Mouse (Mus musculus) ES-Bruce4 (cell line): ENCODE data around the gene Thra. TPM values are rescaled to one million over a fixed set of nuclear protein-coding genes. Genes with fewer than 3 reads are reported as not detected.
A peak's percentile ranks its signal among the peaks of the same experiment; 100 is the strongest.

Source experiments
- H3K27ac ChIP-seq: 2 replicates; pipeline ENCODE4 v1.5.1; 2012; ENCODE audit warnings: low read length, inconsistent platforms; ENCODE audit not compliant: insufficient read depth
- H3K27me3 ChIP-seq: 2 replicates; pipeline ENCODE4 v1.6.1; 2012; ENCODE audit warnings: mild to moderate bottlenecking, low read length, inconsistent platforms; ENCODE audit not compliant: control insufficient read depth, poor library complexity, insufficient read depth, severe bottlenecking
- H3K36me3 ChIP-seq: 2 replicates; pipeline ENCODE4 v1.6.1; 2012; ENCODE audit warnings: inconsistent platforms, mild to moderate bottlenecking, low read length, moderate library complexity; ENCODE audit not compliant: control insufficient read depth, poor library complexity, insufficient read depth, severe bottlenecking
- H3K4me1 ChIP-seq: one replicate; pipeline ENCODE4 v1.8.1; 2011; ENCODE audit warnings: low read length; ENCODE audit not compliant: control insufficient read depth, insufficient read depth
- H3K4me3 ChIP-seq: 2 replicates; pipeline ENCODE4 v1.5.1; 2011; ENCODE audit warnings: low read depth, mild to moderate bottlenecking, low read length
- H3K9ac ChIP-seq: 2 replicates; pipeline ENCODE4 v1.6.1; 2012; ENCODE audit warnings: low read depth, mild to moderate bottlenecking, inconsistent platforms; ENCODE audit not compliant: poor library complexity, severe bottlenecking
- H3K9me3 ChIP-seq: replicated peaks from 2 replicates; pipeline ENCODE4 v1.6.1; 2012; ENCODE audit warnings: mild to moderate bottlenecking, low read length, inconsistent platforms; ENCODE audit not compliant: control insufficient read depth, poor library complexity, insufficient read depth, severe bottlenecking
- CTCF ChIP-seq: IDR thresholded peaks from one replicate; pipeline ENCODE4 v1.8.1; 2011; ENCODE audit warnings: low read depth, low read length
- EP300 ChIP-seq: IDR thresholded peaks from 2 replicates; pipeline ENCODE4 v1.6.1; 2011; ENCODE audit warnings: low read depth, low read length; ENCODE audit not compliant: insufficient read depth
- POLR2A ChIP-seq: IDR thresholded peaks from one replicate; pipeline ENCODE4 v1.8.1; 2011; ENCODE audit warnings: low read length; ENCODE audit not compliant: insufficient read depth
- polyA plus RNA-seq: library from polyadenylated mRNA; stranded (reverse); fragments of >200 nt; gene quantifications from 2 replicates; pipeline ENCODE4 v1.2.4, GENCODE M21; 2011; ENCODE audit warnings: low read depth; ENCODE audit not compliant: missing spikeins, insufficient read depth, insufficient read length

Gene Thra
- polyA plus RNA-seq, 1 experiment: 20.7 TPM

DNA sequence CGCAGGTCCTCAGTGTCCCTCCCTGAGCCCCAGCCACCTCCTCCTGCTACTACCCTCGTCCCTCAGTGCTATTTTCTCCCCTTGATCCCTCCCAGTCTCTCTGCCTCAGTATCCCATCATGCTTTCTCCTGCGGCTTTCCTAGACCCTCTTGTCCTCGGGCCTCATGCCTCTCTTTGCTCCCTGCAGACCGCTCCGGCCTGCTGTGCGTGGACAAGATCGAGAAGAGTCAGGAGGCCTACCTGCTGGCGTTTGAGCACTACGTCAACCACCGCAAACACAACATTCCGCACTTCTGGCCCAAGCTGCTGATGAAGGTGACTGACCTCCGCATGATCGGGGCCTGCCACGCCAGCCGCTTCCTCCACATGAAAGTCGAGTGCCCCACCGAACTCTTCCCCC is 23.7 kb downstream of the Thra start:
- H3K36me3 ChIP-seq: 0 out of 2 replicates have a peak, but pooled peaks cover 4% of the 10 kb centered on the region
- H3K9ac ChIP-seq: peak overlapping the region; percentile 29
- peaks cover 2% of the 10 kb centered on the region for H3K4me1 ChIP-seq
- no peaks in the 10 kb centered on the region for H3K27me3 ChIP-seq
- peak overlapping the region; percentile 31 for H3K4me3 ChIP-seq
- H3K27ac ChIP-seq: peak overlapping the region; percentile 22; the same call in 1 of the 2 replicates
- no peaks in the 10 kb centered on the region for H3K9me3 ChIP-seq
- TF ChIP-seq EP300: no peak
- TF ChIP-seq POLR2A: no peak
- no peak for TF ChIP-seq CTCF

DNA sequence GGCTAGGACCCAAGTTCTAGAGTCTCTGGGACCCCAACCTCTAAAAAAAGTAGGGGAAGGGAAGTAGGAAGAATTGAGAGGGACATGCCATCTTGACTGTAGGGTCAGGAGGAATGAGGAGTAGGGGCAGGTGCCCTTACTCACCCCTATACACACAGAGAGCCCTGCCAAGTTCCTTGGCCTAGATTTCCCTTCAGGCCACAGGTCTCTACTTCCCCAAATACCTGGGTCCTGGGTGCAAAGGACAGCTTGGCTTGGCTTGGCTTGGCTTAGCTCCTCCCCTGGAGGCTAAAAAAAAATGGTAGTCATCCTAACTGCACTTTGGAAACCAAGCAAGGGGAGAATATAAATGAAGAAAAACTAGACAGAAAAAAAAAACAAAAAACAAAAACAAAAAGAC is 24.3 kb downstream of the Thra start:
- Histone ChIP-seq H3K9ac (peak overlapping the region; percentile 29), H3K9me3 (no peaks in the 10 kb centered on the region), H3K27ac (no peak overlapping the region), H3K27me3 (no peaks in the 10 kb centered on the region), H3K4me1 (peaks cover 2% of the 10 kb centered on the region), H3K36me3 (peaks cover 4% of the 10 kb centered on the region; the same call in 1 of the 2 replicates), H3K4me3 (no peak overlapping the region)
- TF ChIP-seq CTCF: no peak

DNA sequence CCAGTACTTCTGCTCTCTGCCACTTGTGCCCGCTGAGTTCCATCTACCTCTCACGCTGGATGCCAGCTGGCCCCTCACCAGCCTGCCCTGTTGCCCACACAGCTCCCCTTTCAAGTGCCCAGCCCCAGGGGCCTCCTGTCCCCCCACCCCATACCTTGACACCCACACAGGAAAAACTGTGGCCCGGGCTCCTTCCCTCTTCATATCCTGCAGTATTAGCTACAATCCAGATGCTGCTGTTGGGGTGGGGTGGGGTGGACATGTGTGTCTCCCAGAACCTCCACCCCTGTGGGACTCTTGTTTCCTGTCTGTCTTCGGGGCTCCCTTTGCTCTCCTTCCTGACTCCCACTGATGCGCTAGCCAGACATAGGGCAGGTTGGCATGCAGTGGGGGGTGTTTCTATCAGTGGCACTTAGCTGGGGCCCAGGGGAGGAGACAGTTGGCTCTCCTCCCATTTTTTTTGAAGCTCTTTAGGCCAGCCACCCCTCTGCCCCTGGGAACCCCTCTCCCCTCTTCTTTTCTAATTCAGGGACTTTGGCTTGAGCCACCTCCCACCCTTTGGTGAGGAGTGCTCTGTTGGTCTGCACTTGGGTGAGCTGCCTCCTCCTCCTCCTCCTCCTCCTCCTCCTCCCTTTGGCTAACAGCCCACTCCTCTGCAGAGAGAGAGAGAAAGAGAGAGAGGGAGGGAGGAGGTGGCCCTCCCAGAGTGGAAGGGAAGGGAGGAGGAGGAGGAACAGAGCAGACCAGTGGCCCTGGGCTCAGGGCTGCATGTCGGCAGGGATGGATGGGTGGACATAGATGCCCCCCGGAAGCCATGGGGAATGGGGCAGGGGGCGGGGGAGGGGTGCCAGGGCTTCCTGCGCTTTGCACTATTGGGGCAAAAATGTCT is 25.2 kb downstream of the Thra start:
- peaks cover 6% of the 10 kb centered on the region; the same call in 1 of the 2 replicates for H3K36me3 ChIP-seq

DNA sequence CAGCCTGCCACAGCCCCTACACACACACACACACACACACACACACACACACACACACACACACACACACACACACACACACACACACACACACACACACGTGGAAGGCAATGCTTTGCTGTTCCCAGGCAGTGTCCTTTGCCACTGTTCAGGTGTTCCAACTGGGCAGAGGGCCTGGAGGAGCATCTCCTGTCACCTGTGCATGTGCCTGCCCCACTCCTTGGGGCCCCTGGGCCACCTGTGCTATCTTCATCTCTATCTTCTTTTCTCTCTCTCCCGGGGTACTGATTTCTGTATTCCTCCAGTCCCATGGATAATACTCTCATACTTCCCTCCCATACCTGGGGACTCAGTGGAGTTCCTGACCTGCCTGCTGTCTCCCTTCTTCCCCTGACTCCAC is 25.9 kb downstream of the Thra start:
- Histone ChIP-seq H3K27ac (no peak overlapping the region), H3K36me3 (peaks cover 6% of the 10 kb centered on the region; the same call in 1 of the 2 replicates), H3K9me3 (no peaks in the 10 kb centered on the region), H3K9ac (no peak overlapping the region), H3K4me1 (peaks cover 2% of the 10 kb centered on the region), H3K27me3 (no peaks in the 10 kb centered on the region), H3K4me3 (no peak overlapping the region)
- TF ChIP-seq POLR2A: no peak
- no peak for TF ChIP-seq CTCF
- TF ChIP-seq EP300: no peak

More for the DNA sequence above, 25.2 kb downstream of the Thra start:
- peaks cover 2% of the 10 kb centered on the region for H3K4me1 ChIP-seq
- no peak overlapping the region for H3K4me3 ChIP-seq
- no peaks in the 10 kb centered on the region for H3K27me3 ChIP-seq
- TF ChIP-seq CTCF: no peak
- TF ChIP-seq EP300: no peak
- no peak for TF ChIP-seq POLR2A
- no peak overlapping the region for H3K27ac ChIP-seq
- no peaks in the 10 kb centered on the region for H3K9me3 ChIP-seq
- no peak overlapping the region for H3K9ac ChIP-seq

DNA sequence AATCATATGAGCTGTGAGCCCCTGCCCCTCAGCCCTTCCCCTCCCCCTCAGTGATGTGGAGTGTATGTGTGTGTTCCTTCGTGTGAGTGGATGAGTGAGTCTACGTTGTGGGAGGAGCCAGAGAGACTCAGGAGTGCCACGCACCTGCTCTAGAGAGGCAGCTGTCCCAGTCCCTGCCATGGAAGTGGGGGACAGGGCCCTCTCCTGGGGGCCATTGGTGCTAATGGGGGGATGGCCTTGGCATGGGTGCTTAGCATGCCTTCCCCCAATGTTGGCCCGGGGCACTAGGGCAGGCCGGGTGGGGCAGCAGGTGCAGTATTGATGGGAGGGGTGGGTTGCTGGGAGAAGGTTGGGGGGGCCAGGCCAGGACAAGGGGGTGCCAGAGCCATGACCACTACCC is 26.4 kb downstream of the Thra start:
- TF ChIP-seq EP300 (no peak), CTCF (no peak), POLR2A (no peak)
- no peak overlapping the region for H3K9ac ChIP-seq

DNA sequence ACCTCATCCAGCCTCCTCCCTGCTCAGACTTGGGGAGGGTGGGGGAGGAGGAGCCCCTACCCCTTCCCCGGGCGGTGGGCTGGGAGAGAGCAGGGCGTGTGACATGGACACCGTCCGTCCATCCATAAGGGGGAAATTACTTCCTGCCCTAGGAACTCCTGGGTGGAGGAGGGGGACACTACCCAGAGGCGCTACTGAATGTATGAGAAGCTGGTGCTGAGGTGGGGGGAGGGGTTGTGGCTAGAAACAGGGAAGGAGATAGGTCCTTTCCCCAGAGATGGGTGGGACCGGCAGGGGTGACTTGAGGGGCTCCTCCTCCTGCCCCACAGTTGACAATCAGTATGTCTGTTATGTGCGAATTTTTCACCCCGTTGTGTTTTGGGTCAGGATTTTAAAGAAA is 26.8 kb downstream of the Thra start:
- H3K36me3 ChIP-seq: peaks cover 6% of the 10 kb centered on the region; the same call in 1 of the 2 replicates
- H3K4me1 ChIP-seq: peaks cover 2% of the 10 kb centered on the region
- no peak overlapping the region for H3K9ac ChIP-seq
- H3K9me3 ChIP-seq: no peaks in the 10 kb centered on the region
- no peak overlapping the region for H3K4me3 ChIP-seq
- no peak overlapping the region for H3K27ac ChIP-seq
- H3K27me3 ChIP-seq: no peaks in the 10 kb centered on the region
- TF ChIP-seq POLR2A: no peak
- TF ChIP-seq EP300: no peak
- no peak for TF ChIP-seq CTCF

More for the DNA sequence above, 26.4 kb downstream of the Thra start:
- Histone ChIP-seq H3K27me3 (no peaks in the 10 kb centered on the region), H3K9me3 (no peaks in the 10 kb centered on the region), H3K36me3 (peaks cover 6% of the 10 kb centered on the region; the same call in 1 of the 2 replicates), H3K4me3 (no peak overlapping the region), H3K4me1 (peaks cover 2% of the 10 kb centered on the region), H3K27ac (no peak overlapping the region)
